Mouse (Mus musculus) v-Abl transformed pro-B cells (cell line): ENCODE results near the gene Sp9.

Experiments
- in situ Hi-C, 2 experiments: fragments of 400-800 bp; cut with MboI; formaldehyde crosslinking; loops; one replicate each; pipeline ENCODE4 v1.15.1; 2025; ENCODE audit not compliant: unreplicated experiment in 2 of 2

The Sp9 gene

GRCm38 (mm10) chr2:73298841-73299240, 27.1 kb downstream of the Sp9 start:
- in situ Hi-C loops: loop anchor here (10.0 to 25.0 kb wide), 3 partner anchors 334 to 1363 kb away; partner anchors contain the start of genes Evx2 (in 1 of the 2) and Hoxd13 (in 1 of the 2)

GRCm38 (mm10) chr2:73301979-73302378, 30.3 kb downstream of the Sp9 start:
- in situ Hi-C loops: loop anchor here in 1 of 2 experiments (25.0 kb wide), 1 partner anchor 585 kb away; the partner anchor contains the start of gene Atf2

- in situ Hi-C loops: loop anchor here in 1 of 2 experiments (25.0 kb wide), 1 partner anchor 585 kb away; the partner anchor contains the start of gene Atf2
Observed at GRCm38 (mm10) chr2:73302722-73303121, 31.0 kb downstream of the Sp9 start.

GRCm38 (mm10) chr2:73304506-73304905, 32.8 kb downstream of the Sp9 start:
- in situ Hi-C loops: loop anchor here in 1 of 2 experiments (25.0 kb wide), 1 partner anchor 583 kb away; the partner anchor contains the start of gene Atf2

GRCm38 (mm10) chr2:73306006-73306405, 34.3 kb downstream of the Sp9 start:
- in situ Hi-C loops: loop anchor here in 1 of 2 experiments (5.0 to 25.0 kb wide), 2 partner anchors 96 to 581 kb away; partner anchors contain the start of gene Atf2

- in situ Hi-C loops: loop anchor here (5.0 to 25.0 kb wide), 4 partner anchors 52 to 575 kb away; partner anchors contain the start of gene Atf2 (in 1 of the 2)
Observed at GRCm38 (mm10) chr2:73312152-73313116, 40.7 kb downstream of the Sp9 start, which contains the start of the genes Scrn3 and Cir1. TSS of gene Scrn3 (plus strand) at chr2:73312601. TSS of gene Cir1 (minus strand) at chr2:73312701.

- in situ Hi-C loops: loop anchor here (5.0 to 25.0 kb wide), 4 partner anchors 52 to 574 kb away; partner anchors contain the start of gene Atf2 (in 1 of the 2)
Observed at GRCm38 (mm10) chr2:73313117-73313501, 41.4 kb downstream of the Sp9 start.

- in situ Hi-C loops: loop anchor here (5.0 to 25.0 kb wide), 4 partner anchors 50 to 573 kb away; partner anchors contain the start of gene Atf2 (in 1 of the 2)
Observed at GRCm38 (mm10) chr2:73314311-73314710, 42.6 kb downstream of the Sp9 start.

GRCm38 (mm10) chr2:73317426-73317825, 45.7 kb downstream of the Sp9 start:
- in situ Hi-C loops: loop anchor here (10.0 to 25.0 kb wide), 3 partner anchors 47 to 570 kb away; partner anchors contain the start of gene Atf2 (in 1 of the 2)

GRCm38 (mm10) chr2:73319218-73319617, 47.5 kb downstream of the Sp9 start:
- in situ Hi-C loops: loop anchor here (10.0 to 25.0 kb wide), 3 partner anchors 46 to 568 kb away; partner anchors contain the start of gene Atf2 (in 1 of the 2)

GRCm38 (mm10) chr2:73322991-73323390, 51.3 kb downstream of the Sp9 start:
- in situ Hi-C loops: loop anchor here in 1 of 2 experiments (5.0 to 25.0 kb wide), 2 partner anchors 44 to 564 kb away; partner anchors contain the start of gene Atf2

GRCm38 (mm10) chr2:73325871-73326270, 54.1 kb downstream of the Sp9 start:
- in situ Hi-C loops: no loop called here
